Mouse (Mus musculus) kidney, adult 2 months (tissue): ENCODE measurements around the gene Maff.

Experiments
- CTCF ChIP-seq: fragments of 200-500 bp; conservative IDR thresholded peaks from 2 replicates; pipeline ENCODE4 v1.5.1; 2011; ENCODE audit warnings: low read depth, mild to moderate bottlenecking, control low read depth, low read length, moderate library complexity, mixed read lengths; ENCODE audit not compliant: insufficient read depth, insufficient read length
- POLR2A ChIP-seq: fragments of 200-500 bp; IDR thresholded peaks from one replicate; pipeline ENCODE4 v1.6.1; 2011; ENCODE audit warnings: low read depth, low read length, control low read depth

- TF ChIP-seq CTCF, result no peak
- no peak for TF ChIP-seq POLR2A
Observed at GRCm38 (mm10) chr15:79370281-79370843, 23.9 kb downstream of the Maff start.
